Mouse (Mus musculus): Measurements from ENCODE around the gene Zmym2. TPM values are rescaled to one million over a fixed set of nuclear protein-coding genes. Genes with fewer than 3 reads are reported as not detected.
A peak's percentile ranks its signal among the peaks of the same experiment; 100 is the strongest.
"Not testable (repeated sequence)": the region's sequence is repeated elsewhere in the genome, so short reads cannot be mapped to it uniquely, and the experiment has no call there.

Gene Zmym2
- 40.1 and 40.2 TPM in 2 replicates for polyA plus RNA-seq (2015; fragmentation: Nextera tagmentation; extraction: Ambion mirVana)

GRCm38 (mm10) chr14:56886594-56887513, at the start of gene Zmym2:
Gene Zmym2, plus strand, starts transcription at chr14:56886653.
- not testable (repeated sequence) for H3K9me3 ChIP-seq (replicated peaks; ENCODE audit: control insufficient read depth, low read length); H3K27me3 ChIP-seq (ENCODE audit: control insufficient read depth, insufficient read depth, low read length); H3K36me3 ChIP-seq (ENCODE audit: control insufficient read depth, insufficient read depth, low read length)
- peak within 1 kb of the TSS; percentile 99 for H3K27ac ChIP-seq (ENCODE audit: low read length)
- H3K4me1 ChIP-seq (ENCODE audit: control insufficient read depth, insufficient read depth, low read length): peaks cover 12% of the 10 kb centered on the region; the same call in 1 of the 2 replicates
- WGBS: under 1% methylated on average over 50 of the region's 87 CpGs
- H3K4me2 ChIP-seq (ENCODE audit: low read depth, low read length): peak within 1 kb of the TSS; percentile 81
- peak within 1 kb of the TSS; percentile 85 for H3K4me3 ChIP-seq (replicated peaks; ENCODE audit: low read length)
- peak within 1 kb of the TSS; percentile 95 for H3K9ac ChIP-seq (ENCODE audit: low read length)
- ATAC-seq (ENCODE audit: insufficient read depth, low FRiP score): peak; percentile 6

DNA sequence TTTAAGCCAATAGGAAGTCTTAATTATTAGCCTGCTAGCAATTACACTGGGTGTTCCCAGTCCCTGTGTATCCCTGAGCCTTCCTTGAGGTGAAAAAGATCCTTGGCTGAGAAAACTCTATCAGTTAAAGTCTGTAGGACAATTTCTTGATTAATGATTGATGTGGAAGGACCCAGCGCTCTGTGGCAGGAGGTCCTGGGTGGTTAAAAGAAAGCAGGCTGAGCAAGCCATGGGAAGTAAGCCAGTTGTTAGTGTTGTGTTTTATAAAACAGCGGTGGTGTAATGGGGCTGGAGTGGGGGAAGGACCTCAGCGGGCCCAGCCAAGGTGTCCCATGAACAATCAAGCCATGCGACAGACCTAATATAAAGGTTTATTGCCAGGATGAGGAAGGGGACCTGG, 42.4 kb upstream of the Zmym2 start:
- Histone ChIP-seq H3K27me3 (ENCODE audit: control insufficient read depth, insufficient read depth, low read length) (no peaks in the 10 kb centered on the region), H3K36me3 (ENCODE audit: control insufficient read depth, insufficient read depth, low read length) (no peaks in the 10 kb centered on the region), H3K4me2 (ENCODE audit: low read depth, low read length) (no peak overlapping the region), H3K4me3 (replicated peaks; ENCODE audit: low read length) (no peak overlapping the region), H3K9ac (ENCODE audit: low read length) (no peak overlapping the region), H3K27ac (ENCODE audit: low read length) (no peak overlapping the region), H3K9me3 (replicated peaks; ENCODE audit: control insufficient read depth, low read length) (no peaks in the 10 kb centered on the region), H3K4me1 (ENCODE audit: control insufficient read depth, insufficient read depth, low read length) (no peaks in the 10 kb centered on the region)
- WGBS: 53% methylated on average over 4 of the region's 4 CpGs
- ATAC-seq (ENCODE audit: insufficient read depth, low FRiP score): no peak

GRCm38 (mm10) chr14:56844507-56844906, 41.9 kb upstream of the Zmym2 start:
- H3K9ac ChIP-seq (ENCODE audit: low read length): no peak overlapping the region
- H3K27ac ChIP-seq (ENCODE audit: low read length): no peak overlapping the region
- ATAC-seq (ENCODE audit: insufficient read depth, low FRiP score): 0 out of 2 replicates have a peak, but pooled peaks have one; percentile 64

DNA sequence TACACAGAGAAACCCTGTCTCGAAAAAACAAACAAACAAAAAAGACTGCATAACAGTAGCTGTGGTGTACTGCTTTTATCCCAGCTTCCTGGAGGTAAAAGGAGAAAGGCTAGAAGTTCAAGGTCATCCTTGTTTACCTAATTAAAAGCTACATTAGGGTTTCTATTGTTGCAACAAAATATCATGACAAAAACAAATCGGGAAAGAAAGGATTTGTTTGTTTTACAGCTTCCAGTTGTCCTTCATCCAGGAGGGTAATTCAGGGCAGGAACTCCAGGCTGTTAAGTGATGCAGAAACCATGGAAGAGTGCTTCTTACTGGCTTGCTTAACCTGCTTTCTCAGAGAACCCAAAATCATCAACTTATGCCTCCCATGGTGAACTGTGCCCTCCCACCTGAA, 38.1 kb upstream of the Zmym2 start:
- Histone ChIP-seq H3K9me3 (replicated peaks; ENCODE audit: control insufficient read depth, low read length) (no peaks in the 10 kb centered on the region; the same call in 1 of the 2 replicates), H3K9ac (ENCODE audit: low read length) (no peak overlapping the region), H3K4me1 (ENCODE audit: control insufficient read depth, insufficient read depth, low read length) (no peaks in the 10 kb centered on the region), H3K27ac (ENCODE audit: low read length) (no peak overlapping the region), H3K4me3 (replicated peaks; ENCODE audit: low read length) (no peak overlapping the region), H3K4me2 (ENCODE audit: low read depth, low read length) (no peak overlapping the region), H3K27me3 (ENCODE audit: control insufficient read depth, insufficient read depth, low read length) (no peaks in the 10 kb centered on the region), H3K36me3 (ENCODE audit: control insufficient read depth, insufficient read depth, low read length) (no peaks in the 10 kb centered on the region)
- ATAC-seq (ENCODE audit: insufficient read depth, low FRiP score): no peak
- WGBS: 61% methylated on average over 2 of the region's 2 CpGs

More at GRCm38 (mm10) chr14:56844507-56844906, 41.9 kb upstream of the Zmym2 start:
- Histone ChIP-seq H3K36me3 (ENCODE audit: control insufficient read depth, insufficient read depth, low read length) (no peaks in the 10 kb centered on the region), H3K9me3 (replicated peaks; ENCODE audit: control insufficient read depth, low read length) (no peaks in the 10 kb centered on the region), H3K4me2 (ENCODE audit: low read depth, low read length) (no peak overlapping the region), H3K4me1 (ENCODE audit: control insufficient read depth, insufficient read depth, low read length) (no peaks in the 10 kb centered on the region), H3K4me3 (replicated peaks; ENCODE audit: low read length) (no peak overlapping the region), H3K27me3 (ENCODE audit: control insufficient read depth, insufficient read depth, low read length) (no peaks in the 10 kb centered on the region)
- 10% methylated on average over 2 of the region's 2 CpGs for WGBS

GRCm38 (mm10) chr14:56849681-56850080, 36.8 kb upstream of the Zmym2 start:
- Histone ChIP-seq H3K4me2 (ENCODE audit: low read depth, low read length) (no peak overlapping the region), H3K9ac (ENCODE audit: low read length) (no peak overlapping the region), H3K9me3 (replicated peaks; ENCODE audit: control insufficient read depth, low read length) (peaks cover 5% of the 10 kb centered on the region; the same call in 1 of the 2 replicates), H3K4me1 (ENCODE audit: control insufficient read depth, insufficient read depth, low read length) (no peaks in the 10 kb centered on the region), H3K27me3 (ENCODE audit: control insufficient read depth, insufficient read depth, low read length) (no peaks in the 10 kb centered on the region), H3K36me3 (ENCODE audit: control insufficient read depth, insufficient read depth, low read length) (no peaks in the 10 kb centered on the region), H3K27ac (ENCODE audit: low read length) (no peak overlapping the region), H3K4me3 (replicated peaks; ENCODE audit: low read length) (no peak overlapping the region)
- no peak for ATAC-seq (ENCODE audit: insufficient read depth, low FRiP score)
- 55% methylated on average over 2 of the region's 2 CpGs for WGBS

DNA sequence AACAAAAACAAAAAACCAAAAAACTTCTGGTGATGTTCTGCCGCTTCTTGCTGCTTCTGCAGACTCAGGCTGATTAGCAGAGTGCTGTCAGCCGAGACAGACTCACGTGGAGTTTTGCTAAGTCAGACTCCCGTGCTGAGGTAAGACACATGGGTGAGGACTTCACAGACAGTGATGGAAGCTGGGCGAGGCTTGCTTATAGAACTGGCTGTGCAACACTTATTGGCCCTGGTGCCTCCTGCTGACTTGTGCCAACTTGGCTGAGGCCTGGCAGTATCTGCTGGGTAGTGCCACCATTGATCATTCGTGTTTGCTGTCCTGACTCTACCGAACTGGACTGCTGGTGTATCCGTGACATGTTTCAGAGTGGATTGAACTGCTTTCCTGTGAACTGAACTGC, 22.4 kb upstream of the Zmym2 start:
- no peaks in the 10 kb centered on the region for H3K36me3 ChIP-seq (ENCODE audit: control insufficient read depth, insufficient read depth, low read length)
- no peak for ATAC-seq (ENCODE audit: insufficient read depth, low FRiP score)
- H3K9ac ChIP-seq (ENCODE audit: low read length): no peak overlapping the region
- no peak overlapping the region for H3K4me3 ChIP-seq (replicated peaks; ENCODE audit: low read length)
- no peaks in the 10 kb centered on the region for H3K9me3 ChIP-seq (replicated peaks; ENCODE audit: control insufficient read depth, low read length)
- WGBS: 67% methylated on average over 8 of the region's 8 CpGs
- no peak overlapping the region for H3K4me2 ChIP-seq (ENCODE audit: low read depth, low read length)
- no peak overlapping the region for H3K27ac ChIP-seq (ENCODE audit: low read length)
- peaks cover 5% of the 10 kb centered on the region; the same call in 1 of the 2 replicates for H3K27me3 ChIP-seq (ENCODE audit: control insufficient read depth, insufficient read depth, low read length)
- no peaks in the 10 kb centered on the region for H3K4me1 ChIP-seq (ENCODE audit: control insufficient read depth, insufficient read depth, low read length)

DNA sequence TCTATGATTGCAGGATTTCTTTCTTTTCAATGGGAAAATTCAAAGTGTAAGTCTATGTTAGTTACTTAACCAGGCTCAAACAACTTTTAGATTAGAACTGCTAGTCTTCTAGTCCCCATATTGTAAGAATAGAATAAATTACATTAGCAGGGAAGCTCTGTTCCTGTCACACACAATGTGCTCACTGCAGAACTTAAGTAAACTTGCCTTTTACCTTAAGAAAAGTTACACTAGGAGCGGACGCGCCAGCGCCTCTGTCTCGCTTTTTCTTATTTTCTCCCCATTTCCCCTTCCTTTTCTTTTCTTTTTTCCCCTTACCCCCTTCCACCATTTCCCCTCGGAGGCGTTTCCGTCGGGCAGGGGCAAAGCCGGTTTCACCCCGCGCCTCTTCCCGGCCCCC, 21.8 kb upstream of the Zmym2 start:
- Histone ChIP-seq H3K4me1 (ENCODE audit: control insufficient read depth, insufficient read depth, low read length) (no peaks in the 10 kb centered on the region), H3K9me3 (replicated peaks; ENCODE audit: control insufficient read depth, low read length) (no peaks in the 10 kb centered on the region), H3K4me2 (ENCODE audit: low read depth, low read length) (peak overlapping the region; percentile 62), H3K36me3 (ENCODE audit: control insufficient read depth, insufficient read depth, low read length) (no peaks in the 10 kb centered on the region), H3K27me3 (ENCODE audit: control insufficient read depth, insufficient read depth, low read length) (peaks cover 5% of the 10 kb centered on the region; the same call in 1 of the 2 replicates), H3K4me3 (replicated peaks; ENCODE audit: low read length) (peak overlapping the region; percentile 44), H3K27ac (ENCODE audit: low read length) (no peak overlapping the region), H3K9ac (ENCODE audit: low read length) (peak overlapping the region; percentile 55)
- WGBS: 8% methylated on average over 13 of the region's 13 CpGs
- no peak for ATAC-seq (ENCODE audit: insufficient read depth, low FRiP score)

DNA sequence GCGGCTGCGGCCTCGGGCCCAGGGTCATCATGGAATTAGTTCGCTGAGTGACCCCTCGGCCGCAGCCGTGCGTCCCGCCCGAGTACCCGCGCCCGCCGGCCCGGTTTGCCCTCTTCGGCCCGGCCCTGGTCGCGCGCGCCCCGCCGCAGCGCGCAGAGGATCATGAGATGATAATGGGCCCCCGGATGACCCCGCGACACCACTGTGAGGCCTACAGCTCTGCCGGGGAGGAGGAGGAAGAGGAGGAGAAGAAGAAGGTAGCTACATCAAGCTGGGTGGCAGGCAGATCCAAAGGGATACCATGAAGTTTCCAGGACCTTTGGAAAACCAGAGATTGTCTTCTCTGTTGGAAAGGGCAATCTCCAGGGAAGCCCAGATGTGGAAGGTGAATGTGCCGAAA, 21.3 kb upstream of the Zmym2 start:
- Histone ChIP-seq H3K4me3 (replicated peaks; ENCODE audit: low read length) (peak overlapping the region; percentile 44), H3K4me2 (ENCODE audit: low read depth, low read length) (peak overlapping the region; percentile 62), H3K9ac (ENCODE audit: low read length) (peak overlapping the region; percentile 55)
- H3K4me1 ChIP-seq (ENCODE audit: control insufficient read depth, insufficient read depth, low read length); H3K27ac ChIP-seq (ENCODE audit: low read length); H3K36me3 ChIP-seq (ENCODE audit: control insufficient read depth, insufficient read depth, low read length); H3K27me3 ChIP-seq (ENCODE audit: control insufficient read depth, insufficient read depth, low read length); ATAC-seq (ENCODE audit: insufficient read depth, low FRiP score); H3K9me3 ChIP-seq (replicated peaks; ENCODE audit: control insufficient read depth, low read length): not testable (repeated sequence)
- WGBS: 4% methylated on average over 30 of the region's 30 CpGs

- Histone ChIP-seq H3K4me3 (replicated peaks; ENCODE audit: low read length) (no peak overlapping the region), H3K4me1 (ENCODE audit: control insufficient read depth, insufficient read depth, low read length) (no peaks in the 10 kb centered on the region), H3K9me3 (replicated peaks; ENCODE audit: control insufficient read depth, low read length) (0 out of 2 replicates have a peak, but pooled peaks cover 3% of the 10 kb centered on the region), H3K4me2 (ENCODE audit: low read depth, low read length) (no peak overlapping the region), H3K27me3 (ENCODE audit: control insufficient read depth, insufficient read depth, low read length) (no peaks in the 10 kb centered on the region), H3K27ac (ENCODE audit: low read length) (no peak overlapping the region), H3K36me3 (ENCODE audit: control insufficient read depth, insufficient read depth, low read length) (no peaks in the 10 kb centered on the region), H3K9ac (ENCODE audit: low read length) (no peak overlapping the region)
- ATAC-seq (ENCODE audit: insufficient read depth, low FRiP score): no peak
- WGBS: 80% methylated on average over 5 of the region's 5 CpGs
Measured at GRCm38 (mm10) chr14:56873525-56873924, 12.9 kb upstream of the Zmym2 start.
